Mouse (Mus musculus) hindbrain, embryonic 12.5 days (tissue): Measurements from ENCODE around the gene Spg11. TPM values are rescaled to one million over a fixed set of nuclear protein-coding genes. Genes with fewer than 3 reads are reported as not detected.
"Not testable (repeated sequence)": the region's sequence is repeated elsewhere in the genome, so short reads cannot be mapped to it uniquely, and the experiment has no call there.

Source experiments
- ATAC-seq: fragments of 200-750 bp; cut with Nextera tagmentation; 2 replicates; pipeline ENCODE4 v1.8.0; 2017; ENCODE audit warnings: moderate TSS enrichment; ENCODE audit not compliant: low FRiP score
- H3K27ac ChIP-seq: fragments of 300-500 bp; sonication (generic); 2 replicates; pipeline ENCODE4 v1.5.1; 2016; ENCODE audit warnings: mild to moderate bottlenecking
- H3K27me3 ChIP-seq: fragments of 300-500 bp; sonication (generic); 2 replicates; pipeline ENCODE4 v1.6.1; 2016; ENCODE audit warnings: mild to moderate bottlenecking
- H3K36me3 ChIP-seq: fragments of 300-500 bp; sonication (generic); 2 replicates; pipeline ENCODE4 v1.6.1; 2016; ENCODE audit warnings: mild to moderate bottlenecking
- H3K4me1 ChIP-seq: fragments of 300-500 bp; sonication (generic); 2 replicates; pipeline ENCODE4 v1.6.1; 2016
- H3K4me2 ChIP-seq: fragments of 300-500 bp; sonication (generic); replicated peaks from 2 replicates; pipeline ENCODE4 v1.6.1; 2016; ENCODE audit warnings: mild to moderate bottlenecking
- H3K4me3 ChIP-seq: fragments of 300-500 bp; sonication (generic); 2 replicates; pipeline ENCODE4 v1.5.1; 2016; ENCODE audit warnings: mild to moderate bottlenecking
- H3K9ac ChIP-seq: fragments of 300-500 bp; sonication (generic); 2 replicates; pipeline ENCODE4 v1.6.1; 2016; ENCODE audit warnings: mild to moderate bottlenecking, moderate library complexity
- H3K9me3 ChIP-seq: fragments of 300-500 bp; sonication (generic); replicated peaks from 2 replicates; pipeline ENCODE4 v1.6.1; 2016; ENCODE audit warnings: mild to moderate bottlenecking
- WGBS: fragments of 180-500 bp; shearing (Covaris S2); methylation state at CpG from one replicate; pipeline ENCODE4 v1.1.7; 2016; 5-methylcytosine and 5-hydroxymethylcytosine counted together
- microRNA-seq: library from miRNA; unstranded; fragments of <30 nt; microRNA quantifications from one replicate; pipeline ENCODE4, GENCODE M21; 2017
- polyA plus RNA-seq: library from polyadenylated mRNA; unstranded; fragments of >200 nt; fragmentation: Nextera tagmentation; extraction: Ambion mirVana; gene quantifications from 2 replicates; pipeline ENCODE4 v1.2.1, GENCODE M21; 2016

The Spg11 gene
- polyA plus RNA-seq, 1 experiment from 2014 or later: 13.6 TPM

DNA sequence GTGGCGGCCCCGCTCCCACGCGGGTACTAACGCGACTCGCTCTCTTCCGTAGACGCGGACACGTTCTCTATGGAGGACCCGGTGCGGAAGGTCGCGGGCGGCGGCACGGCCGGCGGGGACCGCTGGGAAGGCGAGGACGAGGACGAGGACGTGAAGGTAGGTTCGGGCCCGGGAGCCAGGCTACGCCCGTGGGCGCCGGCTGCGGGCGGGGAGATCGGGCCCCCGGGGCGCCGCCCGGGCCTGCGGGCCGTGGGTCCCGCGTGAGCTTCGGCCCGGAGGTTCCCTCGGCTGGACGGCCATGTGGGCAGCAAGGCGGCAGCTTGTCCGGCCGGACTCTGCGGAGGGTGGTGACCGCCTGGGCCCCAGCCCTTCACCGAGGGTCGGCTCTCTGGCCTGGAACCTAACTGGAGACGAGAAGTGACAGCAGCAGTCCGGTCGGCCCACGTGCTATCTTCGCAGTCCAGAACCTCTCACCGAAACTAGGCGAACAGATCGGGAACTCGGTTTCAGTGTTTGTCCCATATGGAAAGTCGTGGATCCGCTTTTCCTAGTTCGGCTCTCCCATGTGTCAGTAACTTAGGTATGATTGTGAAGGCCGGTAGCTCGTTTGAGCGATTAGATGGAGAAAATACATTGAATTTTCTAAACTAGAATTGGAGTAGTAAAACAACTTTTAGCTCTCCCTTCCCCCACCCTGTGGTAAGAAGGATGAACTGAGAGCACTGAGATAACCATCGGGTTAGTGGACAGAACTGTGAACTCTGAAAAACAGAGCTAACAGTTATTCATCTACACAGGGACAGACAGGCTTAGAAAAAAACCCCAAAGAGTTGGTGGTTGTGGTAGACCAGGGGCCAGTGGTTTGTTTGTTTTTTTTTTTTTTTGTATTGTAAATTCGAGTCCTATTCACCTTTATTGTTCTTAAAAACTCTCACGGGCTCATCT lies 89.2 kb downstream of the Spg11 start:
- H3K36me3 ChIP-seq: no peaks in the 10 kb centered on the region
- peak overlapping the region; percentile 79 for H3K9ac ChIP-seq
- H3K27ac ChIP-seq: peak overlapping the region; percentile 88
- peak overlapping the region; percentile 73 for H3K4me3 ChIP-seq
- H3K4me1 ChIP-seq: peaks cover 16% of the 10 kb centered on the region
- peak overlapping the region; percentile 57 for H3K4me2 ChIP-seq
- peak; percentile 74 for ATAC-seq
- no peaks in the 10 kb centered on the region for H3K9me3 ChIP-seq
- under 1% methylated on average over 70 of the region's 71 CpGs for WGBS
- H3K27me3 ChIP-seq: no peaks in the 10 kb centered on the region

DNA sequence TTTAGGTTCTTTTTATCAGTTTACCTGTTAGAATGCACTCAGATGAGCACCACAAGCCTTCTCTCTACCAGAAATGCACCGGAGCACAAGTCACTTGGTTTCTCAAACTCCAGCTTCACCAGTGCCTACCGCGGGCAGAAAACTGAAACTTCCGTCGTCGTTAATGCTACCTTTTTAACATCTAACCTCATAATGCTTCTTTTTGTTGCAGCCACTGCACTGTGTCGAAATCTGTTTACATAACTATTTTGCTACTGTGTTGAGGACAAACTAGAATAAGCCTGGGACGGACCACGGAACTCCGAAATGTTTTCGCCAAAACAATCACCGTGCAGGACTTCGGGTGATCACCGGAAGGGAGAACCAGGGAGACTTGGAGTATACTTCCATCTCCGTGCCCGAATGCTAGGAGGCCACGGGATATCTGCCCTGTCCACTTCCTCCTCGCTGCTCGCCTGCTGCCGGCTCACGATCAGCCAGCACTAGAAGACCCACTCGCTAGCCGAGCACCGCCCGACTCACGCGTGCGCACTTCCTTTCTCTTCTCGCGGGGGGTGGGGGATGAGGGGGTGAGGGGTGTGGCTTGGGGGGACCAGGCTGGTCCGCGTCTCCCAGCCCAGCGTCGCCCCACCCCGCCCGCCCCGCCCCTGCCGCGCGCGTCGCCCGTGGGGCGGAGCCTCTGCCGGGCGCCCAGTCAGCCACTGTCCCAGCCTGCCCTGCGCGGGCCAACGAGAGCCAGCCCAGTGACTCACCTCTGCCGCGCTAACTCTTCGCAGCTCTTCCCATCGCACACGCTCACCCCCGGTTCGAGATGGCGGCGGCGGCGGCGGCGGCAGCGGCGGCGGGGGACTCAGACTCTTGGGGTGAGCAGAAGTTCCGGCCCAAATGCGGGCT lies 90.1 kb downstream of the Spg11 start, which contains the start of gene Eif3j1:
Eif3j1 (plus strand) TSS at position 685 of the 894 bp plus-strand sequence.
- no peaks in the 10 kb centered on the region for H3K9me3 ChIP-seq
- WGBS: under 1% methylated on average over 48 of the region's 67 CpGs
- peak within 1 kb of the TSS; percentile 88 for H3K27ac ChIP-seq
- H3K4me1 ChIP-seq: peaks cover 16% of the 10 kb centered on the region
- ATAC-seq: peak; percentile 100
- no peaks in the 10 kb centered on the region for H3K36me3 ChIP-seq
- H3K4me2 ChIP-seq: peak within 1 kb of the TSS; percentile 57
- no peaks in the 10 kb centered on the region for H3K27me3 ChIP-seq
- H3K9ac ChIP-seq: peak within 1 kb of the TSS; percentile 79
- peak within 1 kb of the TSS; percentile 73 for H3K4me3 ChIP-seq

DNA sequence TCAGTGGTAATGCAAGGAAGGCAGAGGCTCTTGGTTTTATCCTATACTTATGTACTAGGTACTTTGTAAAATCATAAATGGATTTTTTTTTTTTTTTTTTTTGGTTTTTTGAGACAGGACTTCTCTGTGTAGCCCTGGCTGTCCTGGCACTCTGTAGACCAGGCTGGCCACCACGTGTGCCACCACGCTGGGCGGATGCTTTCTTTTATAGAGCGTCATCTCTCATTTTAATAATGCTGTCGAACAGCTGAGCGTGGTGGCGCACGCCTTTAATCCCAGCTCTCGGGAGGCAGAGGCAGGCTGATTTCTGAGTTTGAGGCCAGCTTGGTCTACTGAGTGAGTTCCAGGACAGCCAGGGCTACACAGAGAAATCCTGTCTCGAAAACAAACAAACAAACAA lies 91.1 kb downstream of the Spg11 start:
- not testable (repeated sequence) for ATAC-seq, H3K27ac ChIP-seq, H3K9me3 ChIP-seq, H3K27me3 ChIP-seq, H3K4me3 ChIP-seq, H3K9ac ChIP-seq, H3K36me3 ChIP-seq, H3K4me2 ChIP-seq
- 95% methylated on average over 10 of the region's 10 CpGs for WGBS
- peaks cover 16% of the 10 kb centered on the region for H3K4me1 ChIP-seq

DNA sequence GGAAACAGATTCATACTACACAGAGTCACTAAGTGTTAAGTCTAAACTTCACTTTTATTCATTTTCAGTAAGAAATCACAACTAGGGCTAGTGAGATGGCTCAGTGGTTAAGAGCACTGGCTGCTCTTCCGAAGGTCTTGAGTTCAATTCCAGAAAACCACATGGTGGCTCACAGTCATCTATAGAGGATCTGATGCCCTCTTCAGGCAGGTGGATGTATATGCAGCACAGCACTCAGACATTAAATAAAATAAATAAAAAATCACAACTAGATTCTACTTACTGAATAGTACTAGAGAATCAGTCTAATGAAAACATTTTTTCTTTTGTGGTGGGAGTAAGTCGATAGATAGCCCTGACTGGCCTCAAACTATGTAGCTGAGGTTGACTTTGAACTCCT lies 95.9 kb downstream of the Spg11 start:
- WGBS: 81% methylated on average over 2 of the region's 2 CpGs
- ATAC-seq: no peak

DNA sequence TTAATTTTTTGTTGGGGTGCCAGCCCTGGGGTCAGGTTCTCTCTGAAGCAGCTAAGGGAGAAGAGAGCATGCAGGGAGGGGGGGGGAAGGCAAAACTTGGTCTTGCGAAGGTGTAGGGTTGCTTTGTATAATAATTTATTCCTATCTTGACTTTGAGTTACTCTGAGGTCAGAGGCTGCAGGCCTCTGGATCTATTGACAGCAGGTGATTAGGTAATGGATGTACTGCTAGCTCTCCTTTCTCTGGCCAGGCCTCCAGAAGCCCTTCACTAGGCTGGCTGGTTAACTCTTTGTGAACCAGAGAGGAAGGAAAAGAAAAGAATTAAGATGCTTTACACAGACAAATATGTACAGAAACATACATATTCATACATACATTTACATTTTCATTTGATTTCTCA lies 99.5 kb downstream of the Spg11 start:
- H3K4me1 ChIP-seq: no peaks in the 10 kb centered on the region
- 44% methylated on average over 1 of the region's 1 CpGs for WGBS
- no peaks in the 10 kb centered on the region for H3K27me3 ChIP-seq
- 0 out of 2 replicates have a peak, but pooled peaks cover 3% of the 10 kb centered on the region for H3K36me3 ChIP-seq
- no peak overlapping the region for H3K4me2 ChIP-seq
- ATAC-seq: no peak
- no peak overlapping the region for H3K4me3 ChIP-seq
- no peak overlapping the region for H3K27ac ChIP-seq
- no peak overlapping the region for H3K9ac ChIP-seq
- no peaks in the 10 kb centered on the region for H3K9me3 ChIP-seq

More for the DNA sequence above, 95.9 kb downstream of the Spg11 start:
- Histone ChIP-seq H3K36me3 (no peaks in the 10 kb centered on the region), H3K4me1 (no peaks in the 10 kb centered on the region), H3K9me3 (no peaks in the 10 kb centered on the region), H3K27ac (no peak overlapping the region), H3K4me3 (no peak overlapping the region), H3K9ac (no peak overlapping the region), H3K27me3 (no peaks in the 10 kb centered on the region), H3K4me2 (no peak overlapping the region)

DNA sequence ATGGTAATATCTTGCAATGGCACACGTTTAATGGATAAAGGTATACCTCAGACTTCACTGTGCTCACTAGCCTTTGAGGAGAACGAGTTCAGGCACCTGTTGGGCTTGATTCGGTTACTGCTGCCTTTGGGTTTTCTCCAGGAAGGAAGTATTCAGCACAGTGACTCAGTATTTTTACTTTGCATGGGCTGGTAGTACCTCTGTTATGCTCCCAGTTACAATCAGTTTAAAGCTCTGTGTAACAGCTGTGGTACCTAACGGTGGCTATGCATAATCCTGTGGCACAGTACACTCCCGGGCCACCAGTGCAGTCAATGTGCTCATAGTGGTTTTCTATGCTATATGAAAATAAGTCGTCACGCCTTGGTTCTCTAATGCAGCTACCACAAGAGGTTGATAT lies 106.7 kb downstream of the Spg11 start:
- 91% methylated on average over 7 of the region's 7 CpGs for WGBS
- Histone ChIP-seq H3K4me2 (no peak overlapping the region), H3K36me3 (peaks cover 18% of the 10 kb centered on the region), H3K4me1 (no peaks in the 10 kb centered on the region), H3K9me3 (no peaks in the 10 kb centered on the region), H3K9ac (no peak overlapping the region), H3K27me3 (no peaks in the 10 kb centered on the region), H3K4me3 (no peak overlapping the region), H3K27ac (no peak overlapping the region)
- ATAC-seq: no peak

DNA sequence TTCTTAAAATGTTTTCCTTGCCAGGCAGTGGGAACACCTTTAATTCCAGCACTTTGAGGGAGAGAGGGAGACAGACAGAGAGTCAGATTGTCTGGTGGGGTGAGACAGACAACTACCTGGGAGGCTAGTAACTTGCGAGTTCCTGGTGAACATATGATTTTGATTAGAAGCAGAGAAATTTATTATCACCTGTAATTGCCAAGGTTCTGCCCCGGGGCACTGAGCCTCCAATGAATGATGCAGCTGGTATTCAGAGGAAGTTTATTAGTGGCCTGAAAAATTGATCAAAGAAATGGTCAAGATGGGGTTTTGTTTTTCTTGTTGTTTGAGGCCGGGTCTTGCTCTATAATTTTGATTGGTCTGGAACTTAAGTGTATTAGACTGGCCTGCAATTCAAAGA lies 109.4 kb downstream of the Spg11 start:
- Histone ChIP-seq H3K4me2 (no peak overlapping the region), H3K9me3 (no peaks in the 10 kb centered on the region), H3K4me3 (no peak overlapping the region), H3K27ac (no peak overlapping the region), H3K27me3 (no peaks in the 10 kb centered on the region), H3K36me3 (peaks cover 27% of the 10 kb centered on the region), H3K4me1 (no peaks in the 10 kb centered on the region), H3K9ac (no peak overlapping the region)
- 97% methylated on average over 3 of the region's 3 CpGs for WGBS
- ATAC-seq: no peak

Small RNAs within 50 kb of the gene (microRNA-seq; reads per million reads assigned to microRNA genes)
- gene Gm47314: not detected

Other genes starting within 250 kb of the Spg11 start
- gene Ctdspl2, start 162.4 kb downstream of the Spg11 start, polyA plus RNA-seq: 56.1 and 57.7 TPM in 2 replicates
- 0.40 and 0.60 TPM in 2 replicates for gene Mageb3, start 162.3 kb downstream of the Spg11 start, polyA plus RNA-seq
- gene Eif3j1, start 89.8 kb downstream of the Spg11 start, polyA plus RNA-seq: 12.6 and 13.4 TPM in 2 replicates
- 134 and 143 TPM in 2 replicates for gene B2m, start 29.3 kb upstream of the Spg11 start, polyA plus RNA-seq
- not detected in 2 replicates for gene Trim69, start 42.3 kb upstream of the Spg11 start, polyA plus RNA-seq
- not detected in 2 replicates for gene Patl2, start 67.8 kb upstream of the Spg11 start, polyA plus RNA-seq
- gene Terb2, start 67.9 kb upstream of the Spg11 start, polyA plus RNA-seq: not detected in 2 replicates
- 19.3 and 20.0 TPM in 2 replicates for gene Sord, start 116.4 kb upstream of the Spg11 start, polyA plus RNA-seq
- not detected in 2 replicates for gene Duox2, start 180.1 kb upstream of the Spg11 start, polyA plus RNA-seq
- not detected in 2 replicates for gene Duoxa2, start 180.5 kb upstream of the Spg11 start, polyA plus RNA-seq
- 0.32 TPM in 1 of 2 replicates, not detected in the other for gene Duoxa1, start 195.3 kb upstream of the Spg11 start, polyA plus RNA-seq
- 0.08 and 0.10 TPM in 2 replicates for gene Duox1, start 197.3 kb upstream of the Spg11 start, polyA plus RNA-seq